Mouse (Mus musculus) forebrain, embryonic 15.5 days (tissue): ENCODE results near the gene Bco2. TPM values are rescaled to one million over a fixed set of nuclear protein-coding genes. Genes with fewer than 3 reads are reported as not detected.

Experiments
- ATAC-seq: fragments of 200-750 bp; cut with Nextera tagmentation; replicated peaks from 2 replicates; pipeline ENCODE4 v1.8.0; 2017; ENCODE audit warnings: mild to moderate bottlenecking, moderate TSS enrichment, moderate library complexity
- H3K27ac ChIP-seq: fragments of 300-500 bp; sonication (generic); replicated peaks from 2 replicates; pipeline ENCODE4 v1.5.1; 2015; ENCODE audit warnings: mild to moderate bottlenecking, inconsistent platforms
- H3K27me3 ChIP-seq: fragments of 300-500 bp; sonication (generic); 2 replicates; pipeline ENCODE4 v1.6.1; 2015; ENCODE audit warnings: inconsistent platforms
- H3K36me3 ChIP-seq: fragments of 300-500 bp; sonication (generic); 2 replicates; pipeline ENCODE4 v1.6.1; 2015; ENCODE audit warnings: mild to moderate bottlenecking, inconsistent platforms
- H3K4me1 ChIP-seq: fragments of 300-500 bp; sonication (generic); 2 replicates; pipeline ENCODE4 v1.6.1; 2015; ENCODE audit warnings: inconsistent platforms
- H3K4me2 ChIP-seq: fragments of 300-500 bp; sonication (generic); replicated peaks from 2 replicates; pipeline ENCODE4 v1.6.1; 2015; ENCODE audit warnings: mild to moderate bottlenecking, inconsistent platforms
- H3K4me3 ChIP-seq: fragments of 300-500 bp; sonication (generic); 2 replicates; pipeline ENCODE4 v1.5.1; 2015; ENCODE audit warnings: mild to moderate bottlenecking, inconsistent platforms
- H3K9ac ChIP-seq: fragments of 300-500 bp; sonication (generic); replicated peaks from 2 replicates; pipeline ENCODE4 v1.6.1; 2015; ENCODE audit warnings: mild to moderate bottlenecking, inconsistent platforms
- H3K9me3 ChIP-seq: fragments of 300-500 bp; sonication (generic); 2 replicates; pipeline ENCODE4 v1.6.1; 2016; ENCODE audit warnings: inconsistent platforms
- WGBS: fragments of 180-500 bp; shearing (Covaris S2); methylation state at CpG from one replicate; pipeline ENCODE4 v1.1.7; 2015; ENCODE audit warnings: mixed read lengths; 5-methylcytosine and 5-hydroxymethylcytosine counted together
- polyA plus RNA-seq: library from polyadenylated mRNA; unstranded; fragments of >200 nt; fragmentation: Nextera tagmentation; extraction: Ambion mirVana; gene quantifications from 2 replicates; pipeline ENCODE4 v1.2.1, GENCODE M21; 2015

Gene Bco2
- polyA plus RNA-seq, 1 experiment from 2014 or later = 0.43 TPM

DNA sequence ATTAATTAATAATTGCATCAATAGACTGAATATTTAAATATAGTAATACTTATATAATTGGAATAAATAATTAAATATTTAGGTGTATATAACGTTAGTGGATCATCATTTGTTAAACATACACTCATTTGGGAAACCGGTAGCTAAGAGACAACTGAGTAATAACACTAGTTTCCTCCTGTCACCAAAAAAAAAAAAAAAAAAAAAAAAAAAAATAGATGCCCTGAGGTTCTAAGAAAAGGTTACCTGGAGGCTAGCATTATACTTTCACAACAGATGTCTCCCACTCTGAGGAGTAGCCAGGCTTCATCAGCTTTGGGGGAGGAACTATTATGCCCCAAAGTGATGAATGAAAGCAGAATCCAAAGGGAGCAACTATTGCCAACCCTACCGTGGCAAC lies 55.2 kb downstream of the Bco2 start:
- H3K4me1 ChIP-seq = no peaks in the 10 kb centered on the region
- H3K27me3 ChIP-seq = no peaks in the 10 kb centered on the region
- no peak overlapping the region for H3K27ac ChIP-seq
- no peak overlapping the region for H3K4me2 ChIP-seq
- no peaks in the 10 kb centered on the region for H3K9me3 ChIP-seq
- H3K9ac ChIP-seq = no peak overlapping the region
- no peak overlapping the region for H3K4me3 ChIP-seq
- 80% methylated on average over 3 of the region's 3 CpGs for whole genome bisulfite sequencing
- no peaks in the 10 kb centered on the region for H3K36me3 ChIP-seq
- ATAC-seq = no peak

- H3K27me3 ChIP-seq = no peaks in the 10 kb centered on the region
- no peak for ATAC-seq
- WGBS = 86% methylated on average over 16 of the region's 16 CpGs
- H3K4me2 ChIP-seq = no peak overlapping the region
- no peak overlapping the region for H3K4me3 ChIP-seq
- H3K36me3 ChIP-seq = no peaks in the 10 kb centered on the region
- no peaks in the 10 kb centered on the region for H3K9me3 ChIP-seq
- no peak overlapping the region for H3K9ac ChIP-seq
- H3K27ac ChIP-seq = no peak overlapping the region
- H3K4me1 ChIP-seq = no peaks in the 10 kb centered on the region
Observed at GRCm38 (mm10) chr9:50498815-50499214, 56.2 kb downstream of the Bco2 start.

GRCm38 (mm10) chr9:50497536-50497935 lies 57.4 kb downstream of the Bco2 start:
- Histone ChIP-seq H3K27me3 (no peaks in the 10 kb centered on the region), H3K4me3 (no peak overlapping the region), H3K9ac (no peak overlapping the region), H3K4me1 (no peaks in the 10 kb centered on the region), H3K36me3 (no peaks in the 10 kb centered on the region), H3K27ac (no peak overlapping the region), H3K4me2 (no peak overlapping the region), H3K9me3 (no peaks in the 10 kb centered on the region)
- no peak for ATAC-seq
- 82% methylated on average over 2 of the region's 2 CpGs for WGBS

GRCm38 (mm10) chr9:50497076-50497475 lies 57.9 kb downstream of the Bco2 start:
- no peaks in the 10 kb centered on the region for H3K36me3 ChIP-seq
- no peaks in the 10 kb centered on the region for H3K27me3 ChIP-seq
- no peak overlapping the region for H3K9ac ChIP-seq
- H3K27ac ChIP-seq = no peak overlapping the region
- no peaks in the 10 kb centered on the region for H3K9me3 ChIP-seq
- no peak overlapping the region for H3K4me3 ChIP-seq
- no peaks in the 10 kb centered on the region for H3K4me1 ChIP-seq
- no peak for ATAC-seq
- H3K4me2 ChIP-seq = no peak overlapping the region
- 85% methylated on average over 6 of the region's 6 CpGs for WGBS

DNA sequence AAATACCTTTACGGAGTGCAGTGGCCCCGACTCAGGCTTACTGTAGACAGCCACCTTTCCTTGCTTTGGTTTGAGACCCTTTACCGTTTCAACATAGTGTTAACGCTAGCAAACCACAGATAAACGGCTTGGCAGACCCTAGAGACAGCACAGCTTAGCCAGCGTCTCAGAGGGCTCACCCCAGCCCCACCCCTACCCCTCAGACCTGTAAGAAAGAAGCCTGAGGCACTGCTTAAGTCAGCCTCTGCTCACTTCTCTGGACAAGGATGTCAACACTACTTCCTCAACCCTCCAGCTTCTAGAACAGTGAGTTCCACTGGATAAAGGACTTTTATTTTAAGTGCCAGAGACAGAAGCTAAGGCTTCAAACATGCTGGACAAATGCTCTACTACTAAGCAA lies 58.4 kb downstream of the Bco2 start:
- no peak overlapping the region for H3K27ac ChIP-seq
- no peaks in the 10 kb centered on the region for H3K4me1 ChIP-seq
- no peaks in the 10 kb centered on the region for H3K9me3 ChIP-seq
- H3K4me3 ChIP-seq = no peak overlapping the region
- no peaks in the 10 kb centered on the region for H3K36me3 ChIP-seq
- H3K4me2 ChIP-seq = no peak overlapping the region
- 22% methylated on average over 6 of the region's 6 CpGs for WGBS
- no peak overlapping the region for H3K9ac ChIP-seq
- H3K27me3 ChIP-seq = no peaks in the 10 kb centered on the region
- no peak for ATAC-seq

DNA sequence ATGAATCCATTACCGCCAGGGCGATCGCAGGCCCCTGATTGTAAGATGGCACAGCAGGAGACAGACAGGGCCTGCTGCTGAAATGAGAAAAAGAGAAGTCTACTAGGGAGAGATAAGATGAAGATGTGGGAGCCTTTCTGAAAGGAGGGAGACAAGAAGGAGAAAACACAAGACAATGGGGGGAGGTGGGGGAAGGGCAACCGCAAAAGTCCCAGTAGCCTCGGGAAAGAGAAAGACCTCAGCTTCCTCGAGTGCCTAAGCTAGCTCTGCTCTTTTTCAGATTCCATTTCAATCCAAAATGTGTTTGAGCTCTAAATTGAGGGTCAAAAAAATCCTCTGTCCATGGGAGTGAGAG lies 58.9 kb downstream of the Bco2 start:
- H3K27me3 ChIP-seq = no peaks in the 10 kb centered on the region
- no peak overlapping the region for H3K4me3 ChIP-seq
- no peaks in the 10 kb centered on the region for H3K4me1 ChIP-seq
- no peak for ATAC-seq
- H3K36me3 ChIP-seq = no peaks in the 10 kb centered on the region
- no peak overlapping the region for H3K27ac ChIP-seq
- no peaks in the 10 kb centered on the region for H3K9me3 ChIP-seq
- whole genome bisulfite sequencing = 30% methylated on average over 6 of the region's 6 CpGs
- H3K9ac ChIP-seq = no peak overlapping the region
- no peak overlapping the region for H3K4me2 ChIP-seq

DNA sequence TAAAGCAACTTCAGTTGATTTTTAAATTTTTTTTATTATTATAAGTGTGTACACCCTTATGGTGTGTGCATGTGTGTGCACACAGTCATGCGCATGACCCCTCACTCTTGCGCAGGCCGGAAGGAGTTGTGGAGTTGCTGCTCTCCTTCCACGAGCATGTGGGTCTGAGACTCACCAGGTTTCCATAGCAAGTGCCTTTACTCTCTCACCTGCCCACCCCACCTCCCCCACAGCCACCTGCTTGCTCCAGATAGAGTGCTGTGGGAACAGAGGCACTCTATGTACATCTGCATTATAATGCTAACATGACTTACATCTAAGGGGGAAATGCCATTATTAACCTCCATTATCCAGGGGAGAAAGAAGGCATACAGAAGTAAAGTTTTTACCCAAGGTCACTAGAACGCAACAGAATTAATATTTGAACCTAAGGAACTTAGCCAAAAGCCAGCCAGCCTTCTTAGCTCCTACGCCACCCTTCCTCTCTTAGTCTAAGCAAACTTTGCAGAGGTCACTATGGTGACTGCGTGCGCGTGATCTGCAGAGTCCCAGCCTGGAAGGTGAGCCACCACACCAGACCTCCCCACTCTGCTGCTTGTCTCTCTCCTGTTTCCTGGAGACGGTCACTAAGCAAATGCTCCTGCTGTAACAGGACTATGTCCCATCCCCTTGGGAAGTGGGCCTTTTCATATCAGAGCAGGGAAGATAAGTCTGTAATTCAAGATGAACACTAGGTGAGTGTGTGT lies 59.4 kb downstream of the Bco2 start:
- H3K4me1 ChIP-seq = no peaks in the 10 kb centered on the region
- ATAC-seq = no peak
- H3K27me3 ChIP-seq = no peaks in the 10 kb centered on the region
- H3K9ac ChIP-seq = no peak overlapping the region
- no peaks in the 10 kb centered on the region for H3K36me3 ChIP-seq
- H3K4me2 ChIP-seq = no peak overlapping the region
- H3K4me3 ChIP-seq = no peak overlapping the region
- H3K9me3 ChIP-seq = no peaks in the 10 kb centered on the region
- no peak overlapping the region for H3K27ac ChIP-seq
- WGBS = 71% methylated on average over 10 of the region's 10 CpGs

DNA sequence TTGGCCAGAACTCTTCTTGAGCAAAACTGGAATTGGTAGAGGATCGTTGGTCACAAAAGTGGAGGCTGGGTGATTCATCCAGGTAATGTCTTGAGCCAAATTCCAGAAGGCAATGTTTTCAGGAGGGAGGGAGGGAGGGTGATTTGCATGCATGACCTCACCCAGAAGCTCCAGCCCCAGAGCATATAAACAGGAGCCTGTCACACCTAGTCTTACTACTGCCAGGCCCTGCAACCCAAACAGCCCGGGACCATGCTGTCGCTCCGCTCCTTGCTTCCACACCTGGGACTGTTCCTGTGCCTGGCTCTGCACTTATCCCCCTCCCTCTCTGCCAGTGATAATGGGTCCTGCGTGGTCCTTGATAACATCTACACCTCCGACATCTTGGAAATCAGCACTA lies 60.7 kb downstream of the Bco2 start, which contains the start of gene Plet1:
Gene Plet1, plus strand, starts transcription at position 215 of the 400 bp plus-strand sequence.
- Histone ChIP-seq H3K36me3 (no peaks in the 10 kb centered on the region), H3K9me3 (no peaks in the 10 kb centered on the region), H3K4me2 (no peak within 1 kb of the TSS), H3K4me1 (no peaks in the 10 kb centered on the region), H3K27ac (no peak within 1 kb of the TSS), H3K27me3 (no peaks in the 10 kb centered on the region), H3K4me3 (no peak within 1 kb of the TSS), H3K9ac (no peak within 1 kb of the TSS)
- no peak for ATAC-seq
- WGBS = 87% methylated on average over 6 of the region's 6 CpGs

DNA sequence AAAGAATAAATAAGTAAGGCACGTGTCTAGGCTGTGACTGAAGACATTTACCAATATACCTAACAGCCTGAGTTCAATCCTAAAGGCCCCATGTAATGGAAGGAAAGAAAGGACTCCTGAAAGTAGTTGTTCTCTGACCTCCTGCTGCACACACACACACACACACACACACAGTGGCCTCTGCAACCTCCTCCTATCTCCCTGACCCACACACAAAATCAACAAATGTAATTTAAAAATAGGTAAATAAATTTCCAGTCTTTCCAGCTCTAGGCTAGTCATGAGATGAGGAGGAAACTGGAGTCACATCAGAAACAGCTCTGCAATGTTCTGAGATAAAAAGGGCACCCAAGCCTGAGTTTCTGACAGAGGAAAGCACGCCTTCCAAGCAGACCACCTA lies 61.2 kb downstream of the Bco2 start:
- no peaks in the 10 kb centered on the region for H3K36me3 ChIP-seq
- H3K27me3 ChIP-seq = no peaks in the 10 kb centered on the region
- WGBS = 70% methylated on average over 2 of the region's 2 CpGs
- H3K4me1 ChIP-seq = no peaks in the 10 kb centered on the region
- no peak for ATAC-seq
- no peak overlapping the region for H3K27ac ChIP-seq
- H3K4me3 ChIP-seq = no peak overlapping the region
- H3K9me3 ChIP-seq = no peaks in the 10 kb centered on the region
- H3K9ac ChIP-seq = no peak overlapping the region
- H3K4me2 ChIP-seq = no peak overlapping the region

DNA sequence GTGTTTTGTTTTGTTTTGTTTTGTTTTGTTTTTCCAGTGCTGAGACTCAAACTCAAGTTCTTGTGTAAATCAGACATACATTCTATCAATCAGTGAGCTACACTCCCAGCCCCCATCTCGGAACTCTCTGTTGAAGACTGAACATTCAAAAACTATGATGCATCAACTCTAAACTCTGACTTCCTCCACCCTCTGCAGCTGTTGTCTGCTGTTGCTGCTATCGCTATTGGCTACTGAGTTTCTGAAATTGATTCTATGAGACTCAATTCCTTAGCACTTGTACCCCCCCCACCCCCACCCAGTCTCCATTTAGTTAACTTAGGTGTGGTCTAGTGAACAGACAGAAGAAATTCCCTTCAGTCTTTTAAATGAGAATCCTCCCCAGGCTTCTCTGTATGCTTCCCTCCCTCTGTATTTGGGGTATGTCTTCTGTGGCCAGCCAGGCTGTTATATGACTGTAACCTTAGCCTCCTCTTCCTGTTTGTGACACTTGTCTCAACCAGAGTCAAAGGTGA lies 63.4 kb downstream of the Bco2 start:
- H3K36me3 ChIP-seq = no peaks in the 10 kb centered on the region
- WGBS = 82% methylated on average over 2 of the region's 2 CpGs
- H3K9ac ChIP-seq = no peak overlapping the region
- H3K4me3 ChIP-seq = no peak overlapping the region
- H3K27ac ChIP-seq = no peak overlapping the region
- H3K4me1 ChIP-seq = no peaks in the 10 kb centered on the region
- no peaks in the 10 kb centered on the region for H3K27me3 ChIP-seq
- no peak overlapping the region for H3K4me2 ChIP-seq
- no peak for ATAC-seq
- H3K9me3 ChIP-seq = no peaks in the 10 kb centered on the region

- no peak for ATAC-seq
- Histone ChIP-seq H3K27ac (no peak overlapping the region), H3K9ac (no peak overlapping the region), H3K27me3 (no peaks in the 10 kb centered on the region), H3K4me1 (no peaks in the 10 kb centered on the region), H3K4me3 (no peak overlapping the region), H3K4me2 (no peak overlapping the region), H3K9me3 (no peaks in the 10 kb centered on the region), H3K36me3 (no peaks in the 10 kb centered on the region)
Observed at GRCm38 (mm10) chr9:50490836-50491235, 64.1 kb downstream of the Bco2 start.

DNA sequence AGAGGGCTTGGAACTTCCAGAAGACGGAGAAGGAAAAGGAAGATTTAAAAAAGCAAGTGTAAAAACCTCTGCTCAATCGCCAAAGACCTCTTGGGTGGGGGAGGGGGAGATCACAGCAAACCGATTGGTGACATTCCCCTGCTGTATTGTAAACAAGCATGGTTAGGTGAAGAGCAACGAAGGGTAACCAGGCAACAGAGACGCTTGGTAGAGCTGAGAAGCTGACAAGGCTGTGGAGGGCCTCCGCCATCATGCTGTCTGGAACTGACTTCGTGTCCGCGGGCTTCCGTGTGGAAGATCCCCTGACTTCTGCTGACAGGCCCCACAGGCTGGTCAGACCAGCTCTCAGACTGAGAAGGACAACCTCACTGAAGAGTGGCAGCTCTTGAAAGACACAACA lies 69.5 kb downstream of the Bco2 start:
- Histone ChIP-seq H3K4me1 (0 out of 2 replicates have a peak, but pooled peaks cover 3% of the 10 kb centered on the region), H3K36me3 (no peaks in the 10 kb centered on the region), H3K27ac (no peak overlapping the region), H3K9me3 (no peaks in the 10 kb centered on the region), H3K9ac (no peak overlapping the region), H3K4me3 (no peak overlapping the region), H3K27me3 (no peaks in the 10 kb centered on the region), H3K4me2 (peak overlapping the region; percentile 11; the same call in 1 of the 2 replicates)
- WGBS = 9% methylated on average over 10 of the region's 10 CpGs
- no peak for ATAC-seq
